Mouse (Mus musculus): Measurements from ENCODE around the gene Rcan1. TPM values are rescaled to one million over a fixed set of nuclear protein-coding genes. Genes with fewer than 3 reads are reported as not detected.

Gene Rcan1
- polyA plus RNA-seq, 1 experiment from 2014 or later, result 36.7 TPM

GRCm38 (mm10) chr16:92498589-92498981 is 27.9 kb upstream of the Rcan1 start:
- ATAC-seq (ENCODE audit: insufficient number of reproducible peaks, insufficient read depth, low FRiP score, low TSS enrichment), result no peak
- Histone ChIP-seq H3K27me3 (peaks cover 49% of the 10 kb centered on the region), H3K9me3 (no peaks in the 10 kb centered on the region), H3K4me1 (peaks cover 16% of the 10 kb centered on the region), H3K4me3 (peak overlapping the region; percentile 51), H3K36me3 (no peaks in the 10 kb centered on the region), H3K27ac (no peak overlapping the region), H3K4me2 (replicated peaks) (peak overlapping the region; percentile 95), H3K9ac (peak overlapping the region; percentile 58)
- 1% methylated on average over 34 of the region's 34 CpGs for WGBS

- H3K4me3 ChIP-seq, result peak overlapping the region; percentile 51
- ATAC-seq (ENCODE audit: insufficient number of reproducible peaks, insufficient read depth, low FRiP score, low TSS enrichment), result no peak
- WGBS, result 8% methylated on average over 26 of the region's 26 CpGs
- no peaks in the 10 kb centered on the region for H3K9me3 ChIP-seq
- H3K27me3 ChIP-seq, result peaks cover 49% of the 10 kb centered on the region
- H3K4me2 ChIP-seq (replicated peaks), result peak overlapping the region; percentile 95
- no peak overlapping the region for H3K27ac ChIP-seq
- H3K36me3 ChIP-seq, result no peaks in the 10 kb centered on the region
- H3K4me1 ChIP-seq, result peaks cover 16% of the 10 kb centered on the region
- H3K9ac ChIP-seq, result peak overlapping the region; percentile 58
Measured at GRCm38 (mm10) chr16:92497851-92498588, 27.4 kb upstream of the Rcan1 start.

GRCm38 (mm10) chr16:92489356-92489755 is 18.7 kb upstream of the Rcan1 start:
- no peaks in the 10 kb centered on the region for H3K4me1 ChIP-seq
- H3K36me3 ChIP-seq, result no peaks in the 10 kb centered on the region
- no peak overlapping the region for H3K4me3 ChIP-seq
- H3K4me2 ChIP-seq (replicated peaks), result no peak overlapping the region
- no peaks in the 10 kb centered on the region for H3K27me3 ChIP-seq
- H3K27ac ChIP-seq, result peak overlapping the region; percentile 41; the same call in 1 of the 2 replicates
- H3K9me3 ChIP-seq, result no peaks in the 10 kb centered on the region
- no peak overlapping the region for H3K9ac ChIP-seq
- ATAC-seq (ENCODE audit: insufficient number of reproducible peaks, insufficient read depth, low FRiP score, low TSS enrichment), result no peak
- 66% methylated on average over 9 of the region's 9 CpGs for WGBS

GRCm38 (mm10) chr16:92488456-92488855 is 17.8 kb upstream of the Rcan1 start:
- Histone ChIP-seq H3K4me3 (no peak overlapping the region), H3K9me3 (no peaks in the 10 kb centered on the region), H3K27ac (no peak overlapping the region), H3K4me2 (replicated peaks) (no peak overlapping the region), H3K9ac (no peak overlapping the region), H3K36me3 (no peaks in the 10 kb centered on the region), H3K4me1 (no peaks in the 10 kb centered on the region), H3K27me3 (no peaks in the 10 kb centered on the region)
- 87% methylated on average over 5 of the region's 5 CpGs for WGBS
- no peak for ATAC-seq (ENCODE audit: insufficient number of reproducible peaks, insufficient read depth, low FRiP score, low TSS enrichment)

GRCm38 (mm10) chr16:92487489-92487888 is 16.8 kb upstream of the Rcan1 start:
- H3K4me3 ChIP-seq, result no peak overlapping the region
- H3K36me3 ChIP-seq, result no peaks in the 10 kb centered on the region
- no peaks in the 10 kb centered on the region for H3K9me3 ChIP-seq
- no peak overlapping the region for H3K27ac ChIP-seq
- no peak overlapping the region for H3K9ac ChIP-seq
- no peaks in the 10 kb centered on the region for H3K4me1 ChIP-seq
- no peak for ATAC-seq (ENCODE audit: insufficient number of reproducible peaks, insufficient read depth, low FRiP score, low TSS enrichment)
- no peaks in the 10 kb centered on the region for H3K27me3 ChIP-seq
- WGBS, result 57% methylated on average over 4 of the region's 4 CpGs
- no peak overlapping the region for H3K4me2 ChIP-seq (replicated peaks)

- Histone ChIP-seq H3K4me3 (no peak overlapping the region), H3K27ac (no peak overlapping the region), H3K9ac (no peak overlapping the region), H3K4me1 (no peaks in the 10 kb centered on the region), H3K36me3 (no peaks in the 10 kb centered on the region), H3K4me2 (replicated peaks) (no peak overlapping the region), H3K27me3 (no peaks in the 10 kb centered on the region), H3K9me3 (no peaks in the 10 kb centered on the region)
- ATAC-seq (ENCODE audit: insufficient number of reproducible peaks, insufficient read depth, low FRiP score, low TSS enrichment), result no peak
- 76% methylated on average over 6 of the region's 6 CpGs for WGBS
Measured at GRCm38 (mm10) chr16:92487086-92487485, 16.4 kb upstream of the Rcan1 start.

GRCm38 (mm10) chr16:92485436-92485835 is 14.8 kb upstream of the Rcan1 start, which contains the start of gene Clic6:
Gene Clic6, plus strand, starts transcription at chr16:92485736.
- no peak within 1 kb of the TSS for H3K4me2 ChIP-seq (replicated peaks)
- no peak within 1 kb of the TSS for H3K9ac ChIP-seq
- ATAC-seq (ENCODE audit: insufficient number of reproducible peaks, insufficient read depth, low FRiP score, low TSS enrichment), result no peak
- 85% methylated on average over 5 of the region's 5 CpGs for WGBS
- no peaks in the 10 kb centered on the region for H3K36me3 ChIP-seq
- H3K27me3 ChIP-seq, result no peaks in the 10 kb centered on the region
- H3K27ac ChIP-seq, result no peak within 1 kb of the TSS
- H3K4me1 ChIP-seq, result no peaks in the 10 kb centered on the region
- no peak within 1 kb of the TSS for H3K4me3 ChIP-seq
- no peaks in the 10 kb centered on the region for H3K9me3 ChIP-seq

GRCm38 (mm10) chr16:92478561-92479150 is 8.0 kb upstream of the Rcan1 start:
- no peaks in the 10 kb centered on the region for H3K9me3 ChIP-seq
- H3K4me1 ChIP-seq, result no peaks in the 10 kb centered on the region
- H3K27ac ChIP-seq, result no peak overlapping the region
- peak overlapping the region; percentile 42 for H3K4me2 ChIP-seq (replicated peaks)
- H3K36me3 ChIP-seq, result no peaks in the 10 kb centered on the region
- peaks cover 12% of the 10 kb centered on the region for H3K27me3 ChIP-seq
- WGBS, result 9% methylated on average over 21 of the region's 23 CpGs
- H3K9ac ChIP-seq, result no peak overlapping the region
- no peak; the same call in 1 of the 2 replicates for ATAC-seq (ENCODE audit: insufficient number of reproducible peaks, insufficient read depth, low FRiP score, low TSS enrichment)
- H3K4me3 ChIP-seq, result 0 out of 2 replicates have a peak overlapping the region, but pooled peaks have one; percentile 9

- no peaks in the 10 kb centered on the region for H3K9me3 ChIP-seq
- H3K27me3 ChIP-seq, result peaks cover 12% of the 10 kb centered on the region
- ATAC-seq (ENCODE audit: insufficient number of reproducible peaks, insufficient read depth, low FRiP score, low TSS enrichment), result no peak
- no peak overlapping the region for H3K9ac ChIP-seq
- H3K4me1 ChIP-seq, result no peaks in the 10 kb centered on the region
- no peaks in the 10 kb centered on the region for H3K36me3 ChIP-seq
- no peak overlapping the region for H3K4me3 ChIP-seq
- H3K4me2 ChIP-seq (replicated peaks), result no peak overlapping the region
- 58% methylated on average over 25 of the region's 25 CpGs for WGBS
- no peak overlapping the region for H3K27ac ChIP-seq
Measured at GRCm38 (mm10) chr16:92475093-92475860, 4.6 kb upstream of the Rcan1 start.

GRCm38 (mm10) chr16:92472898-92473297 is 2.2 kb upstream of the Rcan1 start:
- Histone ChIP-seq H3K9ac (no peak overlapping the region), H3K27me3 (0 out of 2 replicates have a peak, but pooled peaks cover 4% of the 10 kb centered on the region), H3K4me3 (no peak overlapping the region), H3K27ac (no peak overlapping the region), H3K4me1 (no peaks in the 10 kb centered on the region), H3K36me3 (no peaks in the 10 kb centered on the region), H3K9me3 (no peaks in the 10 kb centered on the region), H3K4me2 (replicated peaks) (no peak overlapping the region)
- no peak for ATAC-seq (ENCODE audit: insufficient number of reproducible peaks, insufficient read depth, low FRiP score, low TSS enrichment)
- whole genome bisulfite sequencing, result 79% methylated on average over 3 of the region's 3 CpGs

- no peaks in the 10 kb centered on the region for H3K9me3 ChIP-seq
- WGBS, result 71% methylated on average over 14 of the region's 14 CpGs
- 0 out of 2 replicates have a peak, but pooled peaks cover 4% of the 10 kb centered on the region for H3K27me3 ChIP-seq
- H3K4me2 ChIP-seq (replicated peaks), result no peak overlapping the region
- H3K4me1 ChIP-seq, result peaks cover 14% of the 10 kb centered on the region
- no peak overlapping the region for H3K27ac ChIP-seq
- no peaks in the 10 kb centered on the region for H3K36me3 ChIP-seq
- no peak overlapping the region for H3K4me3 ChIP-seq
- no peak for ATAC-seq (ENCODE audit: insufficient number of reproducible peaks, insufficient read depth, low FRiP score, low TSS enrichment)
- H3K9ac ChIP-seq, result no peak overlapping the region
Measured at GRCm38 (mm10) chr16:92468459-92468858, 2.2 kb downstream of the Rcan1 start.
